Mouse (Mus musculus): ENCODE data around the gene Cdc42.

The Cdc42 gene

DNA sequence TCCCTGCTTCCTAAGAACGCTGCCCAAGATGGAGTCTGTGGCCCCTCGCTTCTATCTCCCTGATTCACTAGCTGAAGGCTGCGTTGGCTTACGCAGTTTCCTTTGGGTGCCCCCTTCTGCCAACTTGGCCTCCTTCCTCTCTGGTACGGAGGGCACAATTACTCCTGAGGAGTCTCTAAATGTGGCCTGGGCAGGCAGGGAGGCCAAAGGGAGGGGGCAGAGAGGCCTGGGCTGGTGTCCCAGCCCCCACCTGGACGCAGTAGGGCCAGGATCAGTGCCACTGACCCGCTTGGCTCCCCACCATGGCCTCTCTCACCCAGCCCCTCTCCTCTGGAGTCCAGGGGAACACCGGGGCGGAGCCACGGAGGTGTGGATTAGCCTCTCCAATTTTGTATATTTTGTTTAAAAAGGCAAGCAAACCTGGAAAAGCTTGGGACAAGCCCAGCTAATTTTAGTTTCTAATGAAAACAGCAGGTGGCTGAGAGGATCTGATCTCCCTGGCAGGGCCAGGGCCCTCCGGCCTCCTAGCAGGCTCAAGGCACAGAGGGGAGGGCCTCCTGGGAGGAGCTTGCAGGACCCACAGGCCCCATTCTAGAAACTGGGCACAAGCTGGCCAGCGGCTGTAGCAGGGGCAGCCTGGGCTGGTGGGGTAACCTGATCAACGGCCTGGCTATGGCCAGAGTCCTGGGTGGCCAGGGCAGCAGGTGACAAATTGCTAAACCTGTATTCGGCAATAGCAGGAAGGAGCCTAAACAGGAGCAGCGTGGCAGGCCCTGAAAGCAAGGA is 71.5 kb downstream of the Cdc42 start:
- no peak for DNase-seq (ENCODE audit: low spot score in 2 of 2)

GRCm38 (mm10) chr4:137283407-137283732 is 74.2 kb downstream of the Cdc42 start:
- DNase-seq (ENCODE audit: low spot score in 2 of 2): no peak

- peak; percentile 57 to 79 for DNase-seq (ENCODE audit: low spot score in 2 of 2)
These were observed 74.7 kb downstream of the Cdc42 start for GRCm38 (mm10) chr4:137282584-137283406.

- DNase-seq (ENCODE audit: low spot score in 2 of 2): no peak
These were observed 75.4 kb downstream of the Cdc42 start for GRCm38 (mm10) chr4:137282122-137282521.

GRCm38 (mm10) chr4:137281273-137281672 is 76.2 kb downstream of the Cdc42 start:
- no peak for DNase-seq (ENCODE audit: low spot score in 2 of 2)

DNA sequence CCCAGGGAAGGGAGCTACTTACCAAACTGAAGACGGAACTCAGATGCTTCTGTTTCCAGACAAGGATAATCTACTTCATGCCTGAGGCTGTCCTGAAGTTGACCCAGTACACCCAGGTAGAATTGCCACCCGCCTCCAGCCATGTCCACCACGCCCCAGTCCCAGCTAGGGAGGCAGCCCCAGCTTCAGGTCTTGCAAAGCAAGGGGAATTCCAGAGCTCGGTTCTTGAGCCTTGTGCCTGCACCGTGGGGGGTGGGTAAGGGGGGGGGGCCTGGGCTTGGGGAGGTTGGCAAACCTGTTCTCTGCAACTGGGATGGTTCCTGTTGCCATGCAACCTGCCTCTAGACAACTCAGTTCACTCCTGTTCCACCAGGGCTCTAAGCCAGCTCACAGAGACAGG is 78.2 kb downstream of the Cdc42 start:
- DNase-seq (ENCODE audit: low spot score in 2 of 2): no peak

- peak in 1 of 2 experiments; percentile 51 for DNase-seq (ENCODE audit: low spot score in 2 of 2)
These were observed 79.1 kb downstream of the Cdc42 start for GRCm38 (mm10) chr4:137278144-137279040.

DNA sequence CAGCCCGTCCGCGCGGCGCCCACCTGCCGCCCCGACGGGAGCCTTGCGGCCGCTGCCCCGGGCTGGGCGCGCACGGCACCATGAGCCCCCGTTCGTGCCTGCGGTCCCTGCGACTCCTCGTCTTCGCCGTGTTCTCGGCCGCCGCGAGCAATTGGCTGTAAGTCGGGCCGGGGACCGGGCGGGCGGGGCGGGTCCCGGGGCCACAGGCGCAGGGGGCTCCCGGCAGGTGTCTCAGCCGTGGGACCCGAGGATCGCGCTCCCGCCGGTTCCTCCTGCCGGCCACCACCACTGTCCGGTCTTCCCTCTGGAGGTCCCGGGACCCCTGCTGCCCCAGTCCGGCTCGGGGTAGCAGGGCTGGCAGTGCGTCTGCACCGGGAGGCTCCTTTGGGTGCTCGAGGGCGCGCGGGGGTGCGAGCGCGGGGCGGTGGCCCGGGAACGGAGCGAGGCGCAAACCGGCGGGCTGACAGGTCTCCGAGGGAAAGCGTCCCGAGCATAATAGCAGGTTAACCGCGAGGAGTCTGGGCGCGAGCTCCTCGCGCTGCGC is 79.8 kb downstream of the Cdc42 start:
- no peak for DNase-seq (ENCODE audit: low spot score in 2 of 2)

DNA sequence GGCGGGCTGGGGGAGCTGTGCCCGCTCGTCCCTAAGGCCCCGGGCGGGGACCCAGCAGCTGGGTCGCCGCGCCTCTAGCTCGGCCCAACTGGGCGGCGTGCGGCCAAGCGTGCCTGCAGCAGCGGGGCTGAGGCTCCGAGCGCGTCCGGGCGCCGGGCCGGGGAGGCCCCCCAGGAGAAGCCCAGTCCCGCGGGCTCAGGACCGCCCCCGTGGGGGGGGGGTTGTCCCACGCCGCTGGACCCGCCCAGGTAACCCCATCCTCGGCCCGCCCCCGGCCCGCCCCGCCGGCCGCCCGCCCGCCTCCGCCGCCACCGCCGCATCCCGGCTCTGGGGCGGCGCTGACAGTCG is 80.4 kb downstream of the Cdc42 start, which contains the start of gene Wnt4:
Gene Wnt4, plus strand, starts transcription at position 324 of the 348 bp plus-strand sequence.
- DNase-seq (ENCODE audit: low spot score in 2 of 2): peak; percentile 71 to 78

- no peak for DNase-seq (ENCODE audit: low spot score in 2 of 2)
These were observed 80.9 kb downstream of the Cdc42 start for GRCm38 (mm10) chr4:137276443-137277165.

- no peak for DNase-seq (ENCODE audit: low spot score in 2 of 2)
These were observed 83.2 kb downstream of the Cdc42 start for GRCm38 (mm10) chr4:137274304-137274703.

DNA sequence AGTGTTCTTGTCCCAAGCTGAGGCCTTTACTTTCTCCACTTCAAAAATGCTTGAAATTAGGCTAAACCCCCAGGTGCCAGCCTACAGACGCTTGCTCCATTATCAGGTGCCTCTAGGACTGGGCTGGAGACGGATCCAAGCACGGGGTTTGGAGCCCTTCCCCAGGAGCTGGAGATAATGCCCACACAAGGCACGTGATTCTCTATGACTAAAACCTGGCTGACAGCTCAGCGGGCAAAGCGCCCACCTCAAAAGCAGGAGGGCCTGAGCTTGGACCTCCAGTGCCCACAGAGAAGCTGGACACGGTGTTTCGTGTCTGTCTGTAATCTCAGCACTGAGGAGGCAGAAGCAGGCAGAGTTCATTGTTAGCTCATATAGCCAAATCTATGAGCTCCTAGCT is 85.7 kb downstream of the Cdc42 start:
- no peak for DNase-seq (ENCODE audit: low spot score in 2 of 2)

Data from urinary bladder, adult 18-20 months (tissue).